Mouse (Mus musculus): Measurements from ENCODE around the gene Psmd14. TPM values are rescaled to one million over a fixed set of nuclear protein-coding genes. Genes with fewer than 3 reads are reported as not detected.

The Psmd14 gene
- total and polyA plus RNA-seq, 3 experiments, result 16.5 to 164 (median 162) TPM

- no peak for ATAC-seq (ENCODE audit: extremely low read depth, insufficient number of reproducible peaks, low FRiP score, poor library complexity, severe bottlenecking)
- Histone ChIP-seq H3K27me3 (ENCODE audit: insufficient read depth, low read length) (no peaks in the 10 kb centered on the region), H3K9me3 (replicated peaks) (no peaks in the 10 kb centered on the region), H3K4me1 (ENCODE audit: insufficient read depth, low read depth, low read length) (peaks cover 8% of the 10 kb centered on the region; the same call in 1 of the 2 replicates), H3K36me3 (replicated peaks) (peaks cover 55% of the 10 kb centered on the region), H3K4me3 (ENCODE audit: low read depth, low read length) (no peak overlapping the region)
- no peak for TF ChIP-seq GATA1 (IDR thresholded peaks at IDR 0.05; ENCODE audit: borderline replicate concordance, low read length)
- TF ChIP-seq POLR2AphosphoS5 (IDR thresholded peaks at IDR 0.05; ENCODE audit: insufficient replicate concordance, low read depth, low read length), result no peak
- TF ChIP-seq TAL1 (conservative IDR thresholded peaks at IDR 0.05; ENCODE audit: low read depth, low read length), result no peak
- TF ChIP-seq CTCF (IDR thresholded peaks at IDR 0.05; ENCODE audit: low read depth, low read length), result no peak
- no peak for TF ChIP-seq GATA2 (IDR thresholded peaks at IDR 0.05; ENCODE audit: borderline replicate concordance, low read depth, low read length)
- DNase-seq (ENCODE audit: low spot score), result no peak
These were observed 21.4 kb downstream of the Psmd14 start for GRCm38 (mm10) chr2:61732802-61733486.

GRCm38 (mm10) chr2:61734175-61734574, 22.7 kb downstream of the Psmd14 start:
- TF ChIP-seq GATA1 (IDR thresholded peaks at IDR 0.05; ENCODE audit: borderline replicate concordance, low read length) (no peak), GATA2 (IDR thresholded peaks at IDR 0.05; ENCODE audit: borderline replicate concordance, low read depth, low read length) (no peak), TAL1 (conservative IDR thresholded peaks at IDR 0.05; ENCODE audit: low read depth, low read length) (no peak), POLR2AphosphoS5 (IDR thresholded peaks at IDR 0.05; ENCODE audit: insufficient replicate concordance, low read depth, low read length) (no peak), CTCF (IDR thresholded peaks at IDR 0.05; ENCODE audit: low read depth, low read length) (no peak)
- ATAC-seq (ENCODE audit: extremely low read depth, insufficient number of reproducible peaks, low FRiP score, poor library complexity, severe bottlenecking), result no peak

GRCm38 (mm10) chr2:61746051-61746450, 34.6 kb downstream of the Psmd14 start:
- Histone ChIP-seq H3K27me3 (ENCODE audit: insufficient read depth, low read length) (no peaks in the 10 kb centered on the region), H3K9me3 (replicated peaks) (no peaks in the 10 kb centered on the region), H3K4me1 (ENCODE audit: insufficient read depth, low read depth, low read length) (peaks cover 11% of the 10 kb centered on the region), H3K4me3 (ENCODE audit: low read depth, low read length) (no peak overlapping the region), H3K36me3 (replicated peaks) (peaks cover 38% of the 10 kb centered on the region)
- DNase-seq (ENCODE audit: low spot score) (no peak), ATAC-seq (ENCODE audit: extremely low read depth, insufficient number of reproducible peaks, low FRiP score, poor library complexity, severe bottlenecking) (no peak)
- TF ChIP-seq CTCF (IDR thresholded peaks at IDR 0.05; ENCODE audit: low read depth, low read length) (no peak), TAL1 (conservative IDR thresholded peaks at IDR 0.05; ENCODE audit: low read depth, low read length) (no peak), GATA1 (IDR thresholded peaks at IDR 0.05; ENCODE audit: borderline replicate concordance, low read length) (no peak), GATA2 (IDR thresholded peaks at IDR 0.05; ENCODE audit: borderline replicate concordance, low read depth, low read length) (no peak), POLR2AphosphoS5 (IDR thresholded peaks at IDR 0.05; ENCODE audit: insufficient replicate concordance, low read depth, low read length) (no peak)

More at GRCm38 (mm10) chr2:61734175-61734574, 22.7 kb downstream of the Psmd14 start:
- Histone ChIP-seq H3K36me3 (replicated peaks) (peaks cover 47% of the 10 kb centered on the region), H3K4me3 (ENCODE audit: low read depth, low read length) (no peak overlapping the region), H3K27me3 (ENCODE audit: insufficient read depth, low read length) (no peaks in the 10 kb centered on the region), H3K9me3 (replicated peaks) (no peaks in the 10 kb centered on the region), H3K4me1 (ENCODE audit: insufficient read depth, low read depth, low read length) (peaks cover 6% of the 10 kb centered on the region; the same call in 1 of the 2 replicates)
- no peak for DNase-seq (ENCODE audit: low spot score)

- H3K36me3 ChIP-seq (replicated peaks), result peaks cover 38% of the 10 kb centered on the region
- ATAC-seq (ENCODE audit: extremely low read depth, insufficient number of reproducible peaks, low FRiP score, poor library complexity, severe bottlenecking), result no peak
These were observed 35.1 kb downstream of the Psmd14 start for GRCm38 (mm10) chr2:61746580-61746979.

DNA sequence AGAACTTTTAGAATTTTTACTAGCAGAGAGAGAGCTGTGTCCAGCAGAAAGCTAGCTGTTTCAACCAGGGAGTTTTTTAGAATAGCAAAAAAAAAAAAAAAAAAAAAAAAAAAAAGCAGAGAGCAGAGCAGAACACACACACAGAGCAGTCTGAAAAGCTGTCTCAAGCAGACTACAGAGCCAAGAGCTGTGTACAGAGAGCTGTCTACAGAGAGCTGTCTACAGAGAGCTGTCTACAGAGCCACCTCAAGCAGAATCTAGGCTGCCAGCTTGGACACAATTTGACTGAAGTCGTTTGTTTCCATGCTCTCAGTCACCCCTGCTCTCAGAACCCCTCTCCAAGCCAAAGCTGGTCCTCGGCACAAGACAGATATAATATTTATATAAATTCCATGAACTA, 35.9 kb downstream of the Psmd14 start:
- TF ChIP-seq TAL1 (conservative IDR thresholded peaks at IDR 0.05; ENCODE audit: low read depth, low read length) (no peak), GATA1 (IDR thresholded peaks at IDR 0.05; ENCODE audit: borderline replicate concordance, low read length) (no peak), GATA2 (IDR thresholded peaks at IDR 0.05; ENCODE audit: borderline replicate concordance, low read depth, low read length) (no peak), CTCF (IDR thresholded peaks at IDR 0.05; ENCODE audit: low read depth, low read length) (no peak), POLR2AphosphoS5 (IDR thresholded peaks at IDR 0.05; ENCODE audit: insufficient replicate concordance, low read depth, low read length) (no peak)
- DNase-seq (ENCODE audit: low spot score), result no peak
- Histone ChIP-seq H3K4me3 (ENCODE audit: low read depth, low read length) (no peak overlapping the region), H3K36me3 (replicated peaks) (peaks cover 35% of the 10 kb centered on the region), H3K9me3 (replicated peaks) (no peaks in the 10 kb centered on the region), H3K27me3 (ENCODE audit: insufficient read depth, low read length) (no peaks in the 10 kb centered on the region), H3K4me1 (ENCODE audit: insufficient read depth, low read depth, low read length) (peaks cover 11% of the 10 kb centered on the region)
- ATAC-seq (ENCODE audit: extremely low read depth, insufficient number of reproducible peaks, low FRiP score, poor library complexity, severe bottlenecking), result no peak

More at GRCm38 (mm10) chr2:61746580-61746979, 35.1 kb downstream of the Psmd14 start:
- Histone ChIP-seq H3K4me1 (ENCODE audit: insufficient read depth, low read depth, low read length) (peaks cover 11% of the 10 kb centered on the region), H3K4me3 (ENCODE audit: low read depth, low read length) (no peak overlapping the region), H3K27me3 (ENCODE audit: insufficient read depth, low read length) (no peaks in the 10 kb centered on the region), H3K9me3 (replicated peaks) (no peaks in the 10 kb centered on the region)
- TF ChIP-seq CTCF (IDR thresholded peaks at IDR 0.05; ENCODE audit: low read depth, low read length), result no peak
- no peak for DNase-seq (ENCODE audit: low spot score)

DNA sequence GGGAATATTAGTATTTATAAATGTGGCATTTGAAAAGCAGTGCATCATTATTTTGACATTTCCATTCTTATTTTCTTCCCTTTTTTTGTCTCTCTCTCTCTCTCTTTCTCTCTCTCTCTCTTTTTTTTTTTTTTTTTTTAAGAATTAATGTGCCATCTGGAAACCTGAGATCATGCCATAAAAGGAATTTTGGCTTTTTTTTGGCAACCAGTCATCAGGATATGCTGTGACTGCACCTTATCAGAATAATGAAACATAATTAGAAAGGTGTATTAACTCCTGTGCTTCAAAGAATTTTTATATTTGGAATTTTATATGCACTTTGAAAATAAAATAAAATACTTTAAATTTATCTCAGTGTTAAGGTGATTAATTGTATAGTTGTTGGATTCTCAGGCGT, 39.2 kb downstream of the Psmd14 start:
- DNase-seq (ENCODE audit: low spot score) (no peak), ATAC-seq (ENCODE audit: extremely low read depth, insufficient number of reproducible peaks, low FRiP score, poor library complexity, severe bottlenecking) (no peak)
- peaks cover 6% of the 10 kb centered on the region for H3K4me1 ChIP-seq (ENCODE audit: insufficient read depth, low read depth, low read length)

More for the DNA sequence above, 39.2 kb downstream of the Psmd14 start:
- H3K4me3 ChIP-seq (ENCODE audit: low read depth, low read length), result no peak overlapping the region
- H3K27me3 ChIP-seq (ENCODE audit: insufficient read depth, low read length), result no peaks in the 10 kb centered on the region
- no peaks in the 10 kb centered on the region for H3K9me3 ChIP-seq (replicated peaks)
- peaks cover 24% of the 10 kb centered on the region for H3K36me3 ChIP-seq (replicated peaks)
- TF ChIP-seq TAL1 (conservative IDR thresholded peaks at IDR 0.05; ENCODE audit: low read depth, low read length) (no peak), POLR2AphosphoS5 (IDR thresholded peaks at IDR 0.05; ENCODE audit: insufficient replicate concordance, low read depth, low read length) (no peak), GATA1 (IDR thresholded peaks at IDR 0.05; ENCODE audit: borderline replicate concordance, low read length) (no peak), CTCF (IDR thresholded peaks at IDR 0.05; ENCODE audit: low read depth, low read length) (no peak), GATA2 (IDR thresholded peaks at IDR 0.05; ENCODE audit: borderline replicate concordance, low read depth, low read length) (no peak)
